Mouse (Mus musculus): ENCODE data around the gene Slc25a41. TPM values are rescaled to one million over a fixed set of nuclear protein-coding genes. Genes with fewer than 3 reads are reported as not detected.

Slc25a41 gene
- polyA plus RNA-seq (2012; rRNA removed), result 0.10 TPM in 1 of 2 replicates, not detected in the other

GRCm38 (mm10) chr17:57041554-57041953 is at the start of gene Slc25a41:
TSS of gene Slc25a41 (minus strand) at chr17:57041654.

GRCm38 (mm10) chr17:57087049-57087832 is 45.8 kb upstream of the Slc25a41 start, which contains the start of gene Tubb4a:
TSS of gene Tubb4a (minus strand) at chr17:57087782.

GRCm38 (mm10) chr17:57078336-57078735 is 36.9 kb upstream of the Slc25a41 start, which contains the start of gene Dennd1c:
TSS of gene Dennd1c (minus strand) at chr17:57078514.

GRCm38 (mm10) chr17:57059486-57059977 is 18.1 kb upstream of the Slc25a41 start, which contains the start of gene Slc25a23:
TSS of gene Slc25a23 (minus strand) at chr17:57059863.

GRCm38 (mm10) chr17:57058891-57059485 is 17.5 kb upstream of the Slc25a41 start, which contains the start of gene Crb3:
TSS of gene Crb3 (plus strand) at chr17:57059105.

GRCm38 (mm10) chr17:57030931-57031660 is 10.4 kb downstream of the Slc25a41 start, which contains the start of gene Khsrp:
TSS of gene Khsrp (minus strand) at chr17:57031522.

GRCm38 (mm10) chr17:57011236-57012141 is 30.0 kb downstream of the Slc25a41 start, which contains the start of the genes Gtf2f1 and Gm17949:
TSS of gene Gtf2f1 (minus strand) at chr17:57011288.
TSS of gene Gm17949 (plus strand) at chr17:57011469.

GRCm38 (mm10) chr17:56999968-57000609 is 41.4 kb downstream of the Slc25a41 start, which contains the start of gene Pspn:
TSS of gene Pspn (minus strand) at chr17:57000018.

GRCm38 (mm10) chr17:56997029-56997667 is 44.3 kb downstream of the Slc25a41 start, which contains the start of gene Alkbh7:
TSS of gene Alkbh7 (plus strand) at chr17:56997339.

GRCm38 (mm10) chr17:56990115-56990746 is 51.2 kb downstream of the Slc25a41 start, which contains the start of gene Clpp:
TSS of gene Clpp (plus strand) at chr17:56990305.

Other genes with a start within 250 kb of the Slc25a41 start
- gene Rfx2, start 210.6 kb downstream of the Slc25a41 start, polyA plus RNA-seq (2012; rRNA removed), result 10.5 and 10.9 TPM in 2 replicates
- not detected in 2 replicates for gene Acsbg2, start 167.2 kb downstream of the Slc25a41 start, polyA plus RNA-seq (2012; rRNA removed)
- 0.18 and 0.25 TPM in 2 replicates for gene 1700061G19Rik, start 166.2 kb downstream of the Slc25a41 start, polyA plus RNA-seq (2012; rRNA removed)
- 24.1 and 27.8 TPM in 2 replicates for gene Mllt1, start 106.2 kb downstream of the Slc25a41 start, polyA plus RNA-seq (2012; rRNA removed)
- 23.5 and 26.4 TPM in 2 replicates for gene Acer1, start 59.5 kb downstream of the Slc25a41 start, polyA plus RNA-seq (2012; rRNA removed)
- 92.3 and 119 TPM in 2 replicates for gene Clpp, start 51.3 kb downstream of the Slc25a41 start, polyA plus RNA-seq (2012; rRNA removed)
- gene Alkbh7, start 44.3 kb downstream of the Slc25a41 start, polyA plus RNA-seq (2012; rRNA removed), result 29.2 and 45.8 TPM in 2 replicates
- gene Pspn, start 41.6 kb downstream of the Slc25a41 start, polyA plus RNA-seq (2012; rRNA removed), result not detected in 2 replicates
- 19.6 and 20.1 TPM in 2 replicates for gene Gtf2f1, start 30.4 kb downstream of the Slc25a41 start, polyA plus RNA-seq (2012; rRNA removed)
- not detected in 2 replicates for gene Gm17949, start 30.2 kb downstream of the Slc25a41 start, polyA plus RNA-seq (2012; rRNA removed)
- 44.9 and 45.0 TPM in 2 replicates for gene Khsrp, start 10.1 kb downstream of the Slc25a41 start, polyA plus RNA-seq (2012; rRNA removed)
- 122 and 141 TPM in 2 replicates for gene Crb3, start 17.5 kb upstream of the Slc25a41 start, polyA plus RNA-seq (2012; rRNA removed)
- 25.5 and 25.6 TPM in 2 replicates for gene Slc25a23, start 18.2 kb upstream of the Slc25a41 start, polyA plus RNA-seq (2012; rRNA removed)
- gene Dennd1c, start 36.9 kb upstream of the Slc25a41 start, polyA plus RNA-seq (2012; rRNA removed), result 1.1 and 1.8 TPM in 2 replicates
- gene Tubb4a, start 46.1 kb upstream of the Slc25a41 start, polyA plus RNA-seq (2012; rRNA removed), result 3.5 and 5.0 TPM in 2 replicates
- gene Tnfsf9, start 63.7 kb upstream of the Slc25a41 start, polyA plus RNA-seq (2012; rRNA removed), result 1.9 and 3.0 TPM in 2 replicates
- 0.24 TPM in 1 of 2 replicates, not detected in the other for gene Cd70, start 108.1 kb upstream of the Slc25a41 start, polyA plus RNA-seq (2012; rRNA removed)
- gene Tnfsf14, start 152.5 kb upstream of the Slc25a41 start, polyA plus RNA-seq (2012; rRNA removed), result 0.31 and 0.60 TPM in 2 replicates
- gene C3, start 186.5 kb upstream of the Slc25a41 start, polyA plus RNA-seq (2012; rRNA removed), result 20.4 and 33.8 TPM in 2 replicates
- gene Gpr108, start 206.8 kb upstream of the Slc25a41 start, polyA plus RNA-seq (2012; rRNA removed), result 36.4 and 37.2 TPM in 2 replicates
- 14.8 and 18.3 TPM in 2 replicates for gene Trip10, start 207.8 kb upstream of the Slc25a41 start, polyA plus RNA-seq (2012; rRNA removed)
- 0.59 and 0.63 TPM in 2 replicates for gene Vav1, start 237.4 kb upstream of the Slc25a41 start, polyA plus RNA-seq (2012; rRNA removed)

All from stomach, adult 2 months (tissue).